Mouse (Mus musculus) adipose tissue, adult 10 weeks (tissue): Measurements from ENCODE around the gene Fkbp14. TPM values are rescaled to one million over a fixed set of nuclear protein-coding genes. Genes with fewer than 3 reads are reported as not detected.

ENCODE experiments used
- polyA plus RNA-seq: library from polyadenylated mRNA; stranded (reverse); fragments of 350-450 nt; fragmentation: Illumina TruSeq; extraction: RNeasy Lipid Tissue Mini Kit (QIAGEN cat#74804); gene quantifications from one replicate; pipeline ENCODE4 v1.2.3, GENCODE M21; 2014; ENCODE audit warnings: low read depth, low replicate concordance

Gene Fkbp14
- 18.7 TPM for polyA plus RNA-seq

GRCm38 (mm10) chr6:54597208-54597607 is at the start of gene Fkbp14:
Fkbp14 (minus strand) TSS chr6:54597308.

GRCm38 (mm10) chr6:54594469-54595329 is 2.4 kb downstream of the Fkbp14 start, which contains the start of gene Plekha8:
Plekha8 (plus strand) TSS chr6:54595111.

GRCm38 (mm10) chr6:54565665-54566545 is 31.2 kb downstream of the Fkbp14 start, which contains the start of gene Scrn1:
Scrn1 (minus strand) TSS chr6:54566489.

Other genes starting within 250 kb of the Fkbp14 start
- gene Wipf3, start 167.7 kb downstream of the Fkbp14 start, polyA plus RNA-seq = 47.8 TPM
- 6.5 TPM for gene Scrn1, start 30.8 kb downstream of the Fkbp14 start, polyA plus RNA-seq
- 12.6 TPM for gene Plekha8, start 2.2 kb downstream of the Fkbp14 start, polyA plus RNA-seq
- gene Mturn, start 84.3 kb upstream of the Fkbp14 start, polyA plus RNA-seq = 30.1 TPM
- 29.3 TPM for gene Znrf2, start 219.6 kb upstream of the Fkbp14 start, polyA plus RNA-seq